Mouse (Mus musculus): ENCODE measurements at regions not wholly inside any gene's neighbourhood (a gene's known extent, or its start where the extent isn't known, plus 50 kb on each side); places are given as distances from the start of the nearest gene placed in this dataset.

DNA sequence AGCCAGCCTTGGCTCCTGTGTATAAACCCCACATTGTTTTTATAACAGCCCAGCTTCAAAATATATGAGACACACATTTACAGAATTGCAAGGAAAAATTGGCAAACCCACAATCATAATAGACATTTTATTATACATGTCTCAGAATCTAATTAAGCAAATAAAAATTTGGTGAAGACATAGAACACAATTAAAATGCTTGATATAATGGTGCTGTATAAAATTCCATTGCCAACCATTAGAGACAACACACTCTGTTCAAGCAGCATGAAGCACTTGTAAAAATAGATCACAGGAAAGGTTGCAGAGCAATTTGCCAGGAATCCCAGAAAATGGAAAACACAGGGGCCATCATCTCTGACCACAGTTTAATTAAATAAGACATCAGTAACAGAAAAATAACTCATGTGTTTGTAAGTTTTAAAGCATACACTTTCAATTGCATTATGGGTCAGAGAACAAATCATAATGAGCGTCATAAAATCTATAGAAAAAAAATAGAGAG lies 229.2 kb downstream of the Pdcd6ip start:
- H3K9me3 ChIP-seq: peaks cover 17% of the 10 kb centered on the region
- H3K27me3 ChIP-seq (ENCODE audit: insufficient read depth, poor library complexity, severe bottlenecking): no peaks in the 10 kb centered on the region
- no peak overlapping the region for H3K27ac ChIP-seq
- H3K4me1 ChIP-seq (replicated peaks): no peaks in the 10 kb centered on the region
- no peaks in the 10 kb centered on the region for H3K36me3 ChIP-seq
- WGBS: 96% methylated on average over 1 of the region's 1 CpGs
- DNase-seq (ENCODE audit: low spot score): no peak
- no peak overlapping the region for H3K4me3 ChIP-seq

GRCm38 (mm10) chr9:113471781-113472180 lies 236.3 kb downstream of the Pdcd6ip start:
- Histone ChIP-seq H3K4me3 (no peak overlapping the region), H3K36me3 (no peaks in the 10 kb centered on the region), H3K9me3 (no peaks in the 10 kb centered on the region), H3K4me1 (replicated peaks) (no peaks in the 10 kb centered on the region), H3K27me3 (ENCODE audit: insufficient read depth, poor library complexity, severe bottlenecking) (no peaks in the 10 kb centered on the region), H3K27ac (no peak overlapping the region)
- no peak for DNase-seq (ENCODE audit: low spot score)
- WGBS: 94% methylated on average over 6 of the region's 6 CpGs

- Histone ChIP-seq H3K4me1 (replicated peaks) (peaks cover 30% of the 10 kb centered on the region), H3K4me3 (no peak overlapping the region), H3K27me3 (ENCODE audit: insufficient read depth, poor library complexity, severe bottlenecking) (no peaks in the 10 kb centered on the region), H3K36me3 (no peaks in the 10 kb centered on the region), H3K9me3 (no peaks in the 10 kb centered on the region), H3K27ac (peak overlapping the region; percentile 19)
- no peak for DNase-seq (ENCODE audit: low spot score)
- WGBS: 25% methylated on average over 2 of the region's 2 CpGs
Observed at GRCm38 (mm10) chr9:113462888-113463287, 245.2 kb downstream of the Pdcd6ip start.

- H3K9me3 ChIP-seq: no peaks in the 10 kb centered on the region
- DNase-seq (ENCODE audit: low spot score): peak; percentile 40
- H3K36me3 ChIP-seq: no peaks in the 10 kb centered on the region
- WGBS: 67% methylated on average over 1 of the region's 1 CpGs
- no peak overlapping the region for H3K4me3 ChIP-seq
- peak overlapping the region; percentile 19 for H3K27ac ChIP-seq
- peaks cover 30% of the 10 kb centered on the region for H3K4me1 ChIP-seq (replicated peaks)
- no peaks in the 10 kb centered on the region for H3K27me3 ChIP-seq (ENCODE audit: insufficient read depth, poor library complexity, severe bottlenecking)
Observed at GRCm38 (mm10) chr9:113462267-113462887, 245.7 kb downstream of the Pdcd6ip start.

- H3K36me3 ChIP-seq: no peaks in the 10 kb centered on the region
- no peak overlapping the region for H3K4me3 ChIP-seq
- no peak overlapping the region for H3K27ac ChIP-seq
- no peaks in the 10 kb centered on the region for H3K9me3 ChIP-seq
- peaks cover 30% of the 10 kb centered on the region for H3K4me1 ChIP-seq (replicated peaks)
- no peaks in the 10 kb centered on the region for H3K27me3 ChIP-seq (ENCODE audit: insufficient read depth, poor library complexity, severe bottlenecking)
- 77% methylated on average over 5 of the region's 5 CpGs for WGBS
- no peak for DNase-seq (ENCODE audit: low spot score)
Observed at GRCm38 (mm10) chr9:113459885-113460284, 248.2 kb downstream of the Pdcd6ip start.

DNA sequence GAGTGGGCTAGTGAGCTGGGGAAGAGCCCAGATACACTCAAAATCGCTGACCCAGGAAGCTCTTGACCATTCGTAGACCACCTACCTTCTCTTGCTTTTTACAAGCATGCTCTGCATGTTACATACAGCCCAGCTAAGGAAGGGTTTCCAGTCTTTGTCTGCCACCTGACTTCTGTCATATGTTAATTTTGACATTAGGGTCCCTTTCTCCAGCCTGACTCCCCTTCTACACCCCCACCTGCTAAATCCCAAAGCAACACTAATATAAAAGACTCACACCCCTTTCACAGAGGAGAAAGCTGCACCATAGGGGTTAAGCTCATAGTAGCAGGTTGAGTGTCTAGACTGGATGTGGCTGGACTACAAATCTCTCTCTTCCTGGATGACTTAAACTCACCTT lies 248.8 kb downstream of the Pdcd6ip start:
- Histone ChIP-seq H3K27me3 (ENCODE audit: insufficient read depth, poor library complexity, severe bottlenecking) (no peaks in the 10 kb centered on the region), H3K4me1 (replicated peaks) (peaks cover 30% of the 10 kb centered on the region), H3K36me3 (no peaks in the 10 kb centered on the region), H3K27ac (no peak overlapping the region), H3K9me3 (no peaks in the 10 kb centered on the region), H3K4me3 (no peak overlapping the region)
- DNase-seq (ENCODE audit: low spot score): no peak
- WGBS: 52% methylated on average over 2 of the region's 2 CpGs

GRCm38 (mm10) chr9:113458741-113459154 lies 249.3 kb downstream of the Pdcd6ip start:
- Histone ChIP-seq H3K4me1 (replicated peaks) (peaks cover 30% of the 10 kb centered on the region), H3K36me3 (no peaks in the 10 kb centered on the region), H3K27me3 (ENCODE audit: insufficient read depth, poor library complexity, severe bottlenecking) (no peaks in the 10 kb centered on the region), H3K9me3 (no peaks in the 10 kb centered on the region), H3K4me3 (no peak overlapping the region), H3K27ac (no peak overlapping the region)
- no peak for DNase-seq (ENCODE audit: low spot score)
- WGBS: 21% methylated on average over 5 of the region's 5 CpGs

DNA sequence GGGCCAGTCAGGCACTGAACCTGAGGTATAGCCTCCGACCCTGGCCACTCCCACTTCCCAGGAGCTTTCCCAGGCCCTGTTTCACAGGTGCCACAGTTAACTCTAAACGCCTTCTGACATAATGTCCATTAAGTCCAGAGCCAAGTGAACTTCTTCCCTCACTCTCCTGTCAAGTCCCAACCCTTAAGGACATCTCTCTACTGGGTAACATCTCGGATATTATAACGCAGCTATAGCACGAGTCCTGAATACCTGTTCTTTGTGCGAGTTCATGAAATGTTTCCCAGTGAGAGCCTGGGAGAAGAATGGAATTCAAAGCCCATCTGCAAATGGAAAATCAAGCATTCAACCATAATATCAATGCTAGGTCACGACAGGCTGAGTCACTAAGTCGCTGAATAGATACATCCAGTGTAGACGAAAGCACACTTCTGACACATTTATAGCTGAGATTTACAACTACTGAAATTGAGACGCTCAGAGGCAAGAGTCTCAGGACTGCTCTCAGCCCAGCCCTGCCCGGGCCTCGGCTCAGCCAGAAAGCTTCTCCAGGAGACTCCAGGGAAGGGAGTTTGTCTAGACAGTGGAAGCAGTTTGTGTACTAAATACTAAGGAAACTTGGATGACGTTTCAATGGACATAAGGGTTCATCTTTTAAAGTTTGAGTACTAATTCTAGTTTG lies 250.7 kb downstream of the Pdcd6ip start:
- Histone ChIP-seq H3K36me3 (no peaks in the 10 kb centered on the region), H3K27ac (no peak overlapping the region), H3K9me3 (no peaks in the 10 kb centered on the region), H3K4me1 (replicated peaks) (peaks cover 18% of the 10 kb centered on the region), H3K27me3 (ENCODE audit: insufficient read depth, poor library complexity, severe bottlenecking) (no peaks in the 10 kb centered on the region), H3K4me3 (no peak overlapping the region)
- DNase-seq (ENCODE audit: low spot score): no peak
- 88% methylated on average over 13 of the region's 13 CpGs for WGBS

GRCm38 (mm10) chr9:113455577-113455976 lies 252.5 kb downstream of the Pdcd6ip start:
- H3K4me3 ChIP-seq: no peak overlapping the region
- H3K27ac ChIP-seq: no peak overlapping the region
- H3K36me3 ChIP-seq: no peaks in the 10 kb centered on the region
- H3K27me3 ChIP-seq (ENCODE audit: insufficient read depth, poor library complexity, severe bottlenecking): no peaks in the 10 kb centered on the region
- DNase-seq (ENCODE audit: low spot score): no peak
- H3K9me3 ChIP-seq: no peaks in the 10 kb centered on the region
- peaks cover 13% of the 10 kb centered on the region; the same call in 1 of the 2 replicates for H3K4me1 ChIP-seq (replicated peaks)
- WGBS: 85% methylated on average over 5 of the region's 5 CpGs

DNA sequence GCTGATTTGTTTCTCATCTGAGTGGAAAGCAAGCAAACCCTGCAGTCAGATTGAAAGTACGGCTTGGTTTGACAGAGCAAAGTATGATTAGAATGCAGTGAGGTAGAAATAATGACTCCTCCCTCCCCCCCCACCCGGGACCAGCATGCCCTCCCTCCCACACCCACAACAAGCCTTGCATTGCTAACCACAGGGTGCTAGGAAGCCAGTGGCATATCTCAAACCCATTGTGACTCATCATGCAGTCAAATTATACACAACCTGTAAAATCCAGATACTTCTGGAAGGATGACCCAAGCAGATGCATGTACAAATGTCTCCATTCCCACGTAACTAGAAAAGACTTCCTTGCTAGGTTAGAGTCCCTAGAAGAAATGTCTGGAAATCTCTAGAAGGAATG lies 254.8 kb downstream of the Pdcd6ip start:
- H3K4me3 ChIP-seq: no peak overlapping the region
- no peak overlapping the region for H3K27ac ChIP-seq
- no peaks in the 10 kb centered on the region for H3K4me1 ChIP-seq (replicated peaks)
- 70% methylated on average over 3 of the region's 3 CpGs for WGBS
- H3K36me3 ChIP-seq: no peaks in the 10 kb centered on the region
- no peak for DNase-seq (ENCODE audit: low spot score)
- H3K9me3 ChIP-seq: no peaks in the 10 kb centered on the region
- H3K27me3 ChIP-seq (ENCODE audit: insufficient read depth, poor library complexity, severe bottlenecking): no peaks in the 10 kb centered on the region

DNA sequence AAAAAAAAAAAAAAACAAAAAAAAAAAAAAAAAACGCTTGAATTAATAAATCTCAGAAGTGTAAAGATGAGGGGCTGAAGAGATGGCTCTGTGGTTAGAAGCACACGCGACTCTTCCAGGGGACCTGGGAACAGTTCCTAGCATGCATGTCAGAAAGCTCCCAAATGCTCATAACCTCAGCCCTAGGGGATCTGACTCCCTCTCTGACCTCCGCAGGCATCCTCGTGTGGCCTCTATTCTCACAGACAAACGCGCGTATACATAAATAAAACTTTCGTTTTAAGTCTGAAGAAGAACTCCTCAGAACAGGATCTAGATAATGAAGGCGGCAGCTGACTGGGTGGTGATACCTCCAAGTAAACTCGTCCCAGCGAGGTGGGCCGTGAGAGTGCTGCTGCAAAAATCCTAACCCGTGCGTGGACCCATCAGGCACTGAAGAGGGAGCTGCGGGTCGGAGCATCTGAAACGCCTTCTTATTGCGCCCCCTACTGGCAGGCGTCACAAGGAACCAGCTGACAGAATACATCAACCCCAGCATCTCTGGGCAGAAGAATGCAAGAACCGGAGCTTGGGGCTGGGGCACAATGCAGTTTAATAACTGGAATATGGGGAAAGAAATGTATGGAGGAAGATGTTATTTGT lies 266.2 kb downstream of the Pdcd6ip start:
- H3K27ac ChIP-seq: 0 out of 2 replicates have a peak overlapping the region, but pooled peaks have one; percentile 29
- peak overlapping the region; percentile 47 for H3K4me3 ChIP-seq
- no peaks in the 10 kb centered on the region for H3K27me3 ChIP-seq (ENCODE audit: insufficient read depth, poor library complexity, severe bottlenecking)
- peak; percentile 87 for DNase-seq (ENCODE audit: low spot score)
- H3K36me3 ChIP-seq: no peaks in the 10 kb centered on the region
- no peaks in the 10 kb centered on the region for H3K9me3 ChIP-seq
- H3K4me1 ChIP-seq (replicated peaks): no peaks in the 10 kb centered on the region
- WGBS: 8% methylated on average over 21 of the region's 21 CpGs

DNA sequence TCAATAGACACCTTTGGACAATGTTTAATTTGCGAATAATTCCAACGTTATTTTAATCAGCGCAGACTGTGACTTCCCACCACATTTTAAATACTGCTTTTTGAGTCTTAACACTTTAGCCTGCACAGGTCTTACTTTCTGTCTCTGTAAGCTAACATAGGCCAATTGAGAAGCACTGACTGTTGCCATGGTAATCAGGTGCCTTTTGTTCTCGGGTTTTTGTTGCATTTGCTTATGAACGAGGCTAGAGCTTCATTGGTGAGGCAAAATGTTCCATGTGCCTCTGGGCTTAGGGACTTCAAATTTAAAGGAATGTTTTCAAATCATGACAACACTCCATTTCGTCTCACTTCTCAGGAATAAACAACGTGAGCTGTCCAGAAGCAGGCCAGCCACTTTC lies 269.7 kb downstream of the Pdcd6ip start:
- DNase-seq (ENCODE audit: low spot score): no peak
- Histone ChIP-seq H3K27ac (no peak overlapping the region), H3K9me3 (no peaks in the 10 kb centered on the region), H3K4me3 (no peak overlapping the region), H3K4me1 (replicated peaks) (no peaks in the 10 kb centered on the region), H3K27me3 (ENCODE audit: insufficient read depth, poor library complexity, severe bottlenecking) (no peaks in the 10 kb centered on the region), H3K36me3 (no peaks in the 10 kb centered on the region)
- WGBS: 72% methylated on average over 7 of the region's 7 CpGs

DNA sequence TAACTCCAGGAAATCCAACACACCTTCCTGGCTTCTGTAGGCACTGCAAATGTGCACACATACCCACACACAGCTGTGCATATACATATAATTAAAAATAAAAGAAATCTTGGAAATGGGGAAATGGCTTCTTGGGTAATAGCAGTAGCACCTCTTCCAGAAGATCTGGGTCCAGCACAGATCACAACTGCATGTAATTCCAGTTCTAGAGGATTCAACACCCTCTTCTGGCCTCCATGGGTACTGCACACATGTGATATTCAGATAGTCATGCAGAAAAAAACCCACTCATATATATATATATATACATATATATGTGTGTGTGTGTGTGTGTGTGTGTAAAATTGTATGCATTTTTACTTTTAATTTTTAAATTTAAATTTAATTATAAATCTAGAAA lies 272.1 kb downstream of the Pdcd6ip start:
- H3K27ac ChIP-seq: no peak overlapping the region
- DNase-seq (ENCODE audit: low spot score): no peak
- H3K9me3 ChIP-seq: no peaks in the 10 kb centered on the region
- no peaks in the 10 kb centered on the region for H3K4me1 ChIP-seq (replicated peaks)
- H3K4me3 ChIP-seq: no peak overlapping the region
- H3K27me3 ChIP-seq (ENCODE audit: insufficient read depth, poor library complexity, severe bottlenecking): no peaks in the 10 kb centered on the region
- H3K36me3 ChIP-seq: no peaks in the 10 kb centered on the region
